Mouse (Mus musculus) kidney, adult 9 months (tissue): ENCODE measurements at regions not wholly inside any gene's neighbourhood (a gene's known extent, or its start where the extent isn't known, plus 50 kb on each side); places are given as distances from the start of the nearest gene placed in this dataset.

Source experiments
- DNase-seq: peaks from one replicate; pipeline ENCODE4 v3.0.0; 2022

DNA sequence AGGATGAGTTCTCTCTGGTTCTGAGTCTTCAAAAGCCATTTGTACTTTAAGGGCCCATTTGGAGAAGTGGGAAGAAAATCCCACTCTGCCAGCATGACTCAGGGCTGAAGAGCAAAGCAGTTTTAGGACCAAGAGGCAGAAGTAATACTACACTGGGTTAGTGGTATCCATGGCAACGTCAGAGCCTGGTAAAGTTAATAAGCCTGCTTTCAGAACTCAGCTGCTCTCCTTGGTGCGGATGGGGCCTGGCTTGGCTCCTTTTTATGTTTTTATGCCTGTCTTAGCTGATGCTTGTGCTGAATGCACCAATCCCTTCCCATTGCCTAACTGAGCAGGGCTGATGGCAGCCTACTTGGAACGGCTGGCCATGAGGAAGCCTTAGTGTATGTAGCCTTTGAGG is 306.7 kb downstream of the Abcc12 start:
- no peak for DNase-seq

DNA sequence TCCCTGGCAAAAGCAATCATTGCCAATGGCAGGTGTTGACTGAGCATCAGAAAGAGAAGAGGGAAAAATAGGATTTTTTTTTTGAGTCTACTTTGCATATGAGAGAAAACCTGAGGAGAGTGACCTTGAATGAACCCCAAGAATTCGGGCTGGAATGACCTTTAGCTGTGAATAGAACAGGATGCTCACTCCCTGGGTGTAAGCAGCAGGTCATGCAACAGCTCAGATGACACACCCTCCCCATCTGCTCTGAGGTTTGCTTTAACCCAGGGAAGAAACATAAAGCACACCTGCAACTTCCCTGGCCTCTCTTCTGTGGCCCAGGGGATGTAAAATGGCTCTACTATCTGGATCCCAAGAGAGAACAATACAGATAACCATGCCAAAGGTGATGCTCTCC is 307.9 kb downstream of the Abcc12 start:
- no peak for DNase-seq

DNA sequence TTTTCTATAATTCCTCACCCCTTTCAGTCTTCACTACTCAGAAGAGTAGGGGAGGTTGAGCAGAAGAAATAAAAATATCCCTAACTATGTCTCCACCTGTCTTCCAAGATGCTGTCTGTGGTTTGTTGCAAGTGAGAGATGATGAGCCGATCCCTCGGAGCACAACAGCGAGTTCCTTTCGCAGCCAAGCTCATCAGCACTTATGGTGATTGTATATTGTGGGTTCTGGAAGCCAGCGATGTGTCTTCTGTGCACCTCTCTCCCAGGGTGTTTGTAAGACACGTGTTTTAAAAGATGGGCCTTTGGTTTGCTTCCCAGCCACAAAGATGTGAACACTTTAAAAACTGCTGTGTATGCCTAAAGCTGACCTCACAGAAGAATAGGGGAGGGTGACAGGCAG is 309.0 kb downstream of the Abcc12 start:
- no peak for DNase-seq

DNA sequence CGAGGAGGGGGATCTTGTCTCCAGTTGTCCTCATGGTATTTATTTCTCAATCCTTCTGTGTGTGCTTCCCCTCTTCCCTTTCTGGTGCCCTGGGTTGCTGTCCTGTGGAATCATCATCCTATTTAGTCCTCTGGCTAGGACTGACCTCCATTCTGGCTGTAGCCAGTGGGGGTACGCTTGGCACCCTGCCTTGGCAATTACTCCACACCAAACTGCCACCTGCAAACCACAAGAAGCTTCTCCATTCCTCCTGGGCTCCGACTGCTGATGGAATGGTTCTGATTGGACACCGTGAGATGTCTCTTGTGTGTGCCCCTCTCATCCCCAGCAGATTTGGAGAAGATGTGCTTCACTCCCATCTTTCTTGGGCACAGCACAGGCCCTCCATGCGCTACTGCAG is 322.5 kb downstream of the Abcc12 start:
- no peak for DNase-seq

DNA sequence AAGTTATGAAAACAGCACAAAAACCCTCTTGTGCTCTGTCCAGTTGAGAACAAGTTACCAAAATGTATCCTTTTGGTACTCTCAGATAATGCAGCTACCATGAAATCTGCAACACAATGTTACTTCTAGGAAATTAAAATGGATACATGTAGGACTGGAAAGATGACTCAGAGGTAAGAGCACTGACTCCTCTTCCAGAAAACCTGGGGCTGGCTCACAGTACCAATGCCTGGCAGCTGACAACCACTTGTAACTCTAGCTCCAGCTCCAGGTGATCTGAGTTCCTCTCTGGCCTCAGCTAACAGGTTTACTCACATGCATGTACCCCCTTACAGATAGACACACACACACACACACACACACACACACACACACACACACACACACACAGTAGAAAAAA is 325.1 kb downstream of the Abcc12 start:
- DNase-seq: no peak

DNA sequence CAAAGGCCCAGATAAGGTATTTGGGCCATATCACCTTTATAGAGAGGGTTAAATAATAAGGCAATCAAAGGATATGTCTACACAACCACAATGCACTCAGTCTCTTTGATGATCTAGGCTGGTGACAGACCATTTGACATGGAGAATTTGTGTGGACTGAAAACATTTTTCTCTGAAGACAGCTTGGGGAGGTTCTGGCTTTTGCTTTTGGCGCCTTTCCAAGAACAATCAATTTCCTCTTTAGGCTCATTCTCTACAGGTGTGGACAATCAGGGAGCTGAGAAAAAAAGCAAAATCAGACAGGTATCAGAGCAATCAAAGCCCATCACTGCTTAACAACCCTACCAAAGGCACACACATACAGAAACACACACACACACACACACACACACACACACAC is 325.8 kb downstream of the Abcc12 start:
- DNase-seq: no peak

DNA sequence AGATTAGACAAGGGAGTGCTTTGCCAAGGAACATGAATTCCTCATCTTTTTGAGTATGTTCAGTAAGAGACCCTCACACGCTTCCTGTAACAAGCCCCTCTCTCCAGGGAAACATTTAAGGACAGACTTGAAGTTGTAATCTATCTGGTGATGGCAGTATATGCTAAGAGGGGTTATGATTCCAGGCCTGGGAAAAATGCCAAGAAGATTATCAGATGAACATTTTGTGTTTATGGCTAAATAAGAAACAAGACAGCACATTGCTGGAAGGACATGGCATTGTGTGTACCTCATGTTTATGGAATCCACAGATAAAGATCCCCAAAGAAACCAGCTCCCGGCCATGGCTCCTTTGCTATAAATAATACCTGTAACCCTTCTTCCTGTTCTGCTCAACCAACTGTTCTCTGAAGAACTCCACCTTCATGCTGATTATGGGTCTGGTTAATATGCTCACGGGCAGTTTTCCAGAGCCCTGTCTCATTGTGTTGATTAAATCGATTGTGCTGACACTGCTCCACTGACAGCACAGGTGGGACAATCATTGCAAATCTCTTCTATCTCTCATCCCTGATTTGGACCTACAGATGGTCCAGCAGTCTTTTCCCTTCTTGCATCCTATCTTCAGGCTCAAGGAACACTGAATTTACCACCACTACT is 327.7 kb downstream of the Abcc12 start:
- DNase-seq: no peak

DNA sequence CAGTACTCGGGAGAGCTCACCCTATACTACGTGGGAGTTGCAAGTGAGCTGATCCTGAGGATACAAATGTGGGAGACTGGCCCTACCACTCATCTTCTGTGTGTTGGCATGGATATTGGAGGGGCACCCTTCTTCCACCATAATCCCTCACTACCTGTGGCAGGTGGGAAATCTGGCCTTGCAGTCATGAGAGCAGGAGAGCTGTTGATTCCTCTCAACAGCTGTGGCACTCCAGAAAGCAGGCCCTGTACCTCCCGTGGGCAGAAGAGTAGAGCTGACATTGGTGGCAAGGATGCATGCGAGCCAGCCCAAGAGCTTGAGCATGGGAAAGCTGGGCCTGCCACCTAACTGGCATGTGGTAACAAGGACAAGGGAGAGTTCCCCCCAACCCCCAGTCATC is 345.8 kb downstream of the Abcc12 start:
- no peak for DNase-seq

DNA sequence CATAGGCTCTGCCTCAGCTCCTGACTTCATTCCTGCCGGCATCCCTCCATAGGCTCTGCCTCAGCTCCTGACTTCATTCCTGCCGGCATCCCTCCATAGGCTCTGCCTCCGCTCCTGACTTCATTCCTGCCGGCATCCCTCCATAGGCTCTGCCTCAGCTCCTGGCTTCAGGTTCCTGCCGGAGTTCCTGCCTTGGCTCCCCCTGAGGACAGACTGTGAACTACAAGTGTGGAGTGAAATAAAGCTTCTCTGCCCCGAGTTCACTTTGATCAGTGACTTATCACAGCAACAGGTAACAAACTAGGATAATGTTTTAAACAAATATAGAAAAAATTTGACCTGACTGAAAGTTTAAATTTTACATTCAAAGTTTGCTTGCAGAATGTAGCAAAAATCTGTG is 348.5 kb downstream of the Abcc12 start:
- DNase-seq: peak; percentile 5

DNA sequence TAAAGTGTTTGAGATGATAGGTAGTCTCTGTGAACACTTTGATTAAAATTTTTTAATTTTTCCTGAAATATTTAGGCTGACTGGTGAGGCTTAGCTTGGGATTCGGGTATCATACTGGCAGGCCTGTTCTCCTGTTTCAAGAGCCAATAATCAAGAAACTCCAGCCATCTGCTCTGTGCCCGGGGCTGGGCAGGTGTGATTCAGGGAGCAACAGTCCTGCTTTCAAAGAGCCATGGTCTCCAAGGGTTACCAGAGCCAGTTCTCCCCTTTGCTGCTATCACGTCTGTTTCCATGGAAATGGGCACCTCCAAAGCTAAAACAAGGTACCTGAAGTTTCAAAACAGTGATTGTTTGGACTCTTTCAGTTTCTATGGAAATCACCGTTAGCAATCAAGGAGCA is 355.6 kb downstream of the Abcc12 start:
- no peak for DNase-seq

DNA sequence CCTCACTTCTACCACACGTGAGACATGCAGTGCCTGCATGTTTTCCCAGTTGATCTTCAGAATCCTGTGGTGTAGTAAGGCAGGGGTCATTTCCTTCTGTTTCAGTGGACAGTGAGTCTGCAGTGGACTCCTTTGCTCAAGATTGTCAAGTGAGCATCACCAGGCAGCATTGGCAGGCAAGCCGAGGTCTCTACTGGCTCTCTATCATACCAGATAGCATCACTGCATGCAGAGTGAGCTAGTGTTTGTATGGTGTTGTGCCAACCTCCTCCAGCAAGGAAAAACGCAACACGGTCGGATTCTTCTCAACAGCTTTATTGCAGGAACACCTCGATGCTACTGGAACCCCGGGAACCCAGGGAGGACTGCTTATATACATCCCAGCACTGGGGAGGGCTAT is 357.8 kb downstream of the Abcc12 start:
- no peak for DNase-seq

DNA sequence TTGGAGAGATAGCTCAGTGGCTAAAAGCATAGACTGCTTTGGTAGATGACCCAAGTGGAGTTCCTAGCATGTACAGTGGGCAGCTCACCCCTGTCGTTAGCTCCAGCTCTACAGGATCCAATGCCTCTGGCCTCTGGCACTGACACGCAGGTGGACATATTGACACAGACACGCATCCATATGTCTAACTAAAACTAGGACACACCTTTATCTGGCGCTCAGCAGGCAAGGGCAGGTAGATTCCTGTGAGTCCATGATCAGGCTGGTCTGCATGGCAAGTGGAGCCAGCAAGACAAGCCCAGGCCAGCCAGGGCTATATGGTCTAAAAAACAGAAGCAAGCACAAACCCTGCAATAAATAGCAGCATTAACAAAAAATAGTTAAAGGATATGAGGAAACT is 358.3 kb downstream of the Abcc12 start:
- DNase-seq: no peak

DNA sequence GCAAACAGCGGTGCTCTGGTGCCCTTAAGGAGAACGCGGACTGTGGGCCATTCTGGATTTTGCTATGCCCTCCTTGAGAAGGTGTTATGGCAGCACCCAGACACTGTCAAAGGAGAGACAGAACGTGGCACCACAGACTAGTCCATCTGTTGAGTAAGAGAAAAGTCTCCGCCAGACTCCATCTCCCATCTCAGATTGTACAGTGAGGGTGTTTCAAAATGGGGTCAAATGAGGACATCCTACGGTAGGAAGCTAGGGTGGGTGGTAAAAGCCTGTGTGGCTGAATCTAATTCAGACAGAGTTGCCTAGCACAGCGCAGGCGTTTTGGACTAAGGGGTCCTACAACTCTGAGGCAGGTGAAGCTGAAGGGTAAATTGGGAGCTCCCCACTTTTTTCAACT is 366.1 kb downstream of the Abcc12 start:
- DNase-seq: no peak

DNA sequence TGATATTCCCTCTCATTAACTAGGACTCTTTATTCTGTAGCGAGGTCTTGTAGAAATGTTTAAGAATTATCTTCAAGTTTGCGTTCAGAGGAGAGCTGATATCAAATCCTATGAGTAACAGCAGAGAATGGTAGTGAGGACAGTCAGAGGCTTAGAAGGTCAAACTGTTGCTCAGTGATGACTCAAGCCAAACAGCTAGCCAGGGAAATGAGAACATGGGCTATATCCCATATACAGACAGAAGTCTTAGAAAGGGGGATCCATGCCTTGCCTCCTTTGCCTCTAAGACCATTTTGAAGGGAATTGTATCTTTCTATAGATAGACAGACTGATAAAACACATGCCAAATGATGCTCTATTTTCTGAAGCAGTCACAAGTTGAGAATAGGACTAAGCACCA is 368.0 kb downstream of the Abcc12 start:
- no peak for DNase-seq

DNA sequence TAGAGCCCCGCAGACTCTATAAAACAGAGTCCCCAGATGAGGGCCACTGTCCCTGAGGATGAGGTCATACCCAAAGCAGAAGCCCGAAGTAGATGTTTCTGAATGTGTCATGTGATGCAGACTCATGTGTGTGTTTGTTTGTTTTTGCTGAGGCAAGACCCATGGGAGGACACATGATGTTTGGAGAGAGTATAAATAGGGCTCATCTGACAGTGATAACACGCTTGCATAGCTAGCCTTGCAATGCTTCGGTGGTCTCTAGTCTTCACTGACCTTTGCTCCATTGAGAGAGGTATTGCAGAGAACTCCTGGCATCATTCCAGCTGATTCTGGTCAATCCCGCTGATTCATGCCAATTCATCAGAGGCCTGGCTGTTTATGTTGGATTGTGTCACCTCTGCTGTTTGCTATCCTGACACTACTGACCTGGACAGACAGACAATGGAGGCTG is 368.1 kb downstream of the Phkb start:
- no peak for DNase-seq

DNA sequence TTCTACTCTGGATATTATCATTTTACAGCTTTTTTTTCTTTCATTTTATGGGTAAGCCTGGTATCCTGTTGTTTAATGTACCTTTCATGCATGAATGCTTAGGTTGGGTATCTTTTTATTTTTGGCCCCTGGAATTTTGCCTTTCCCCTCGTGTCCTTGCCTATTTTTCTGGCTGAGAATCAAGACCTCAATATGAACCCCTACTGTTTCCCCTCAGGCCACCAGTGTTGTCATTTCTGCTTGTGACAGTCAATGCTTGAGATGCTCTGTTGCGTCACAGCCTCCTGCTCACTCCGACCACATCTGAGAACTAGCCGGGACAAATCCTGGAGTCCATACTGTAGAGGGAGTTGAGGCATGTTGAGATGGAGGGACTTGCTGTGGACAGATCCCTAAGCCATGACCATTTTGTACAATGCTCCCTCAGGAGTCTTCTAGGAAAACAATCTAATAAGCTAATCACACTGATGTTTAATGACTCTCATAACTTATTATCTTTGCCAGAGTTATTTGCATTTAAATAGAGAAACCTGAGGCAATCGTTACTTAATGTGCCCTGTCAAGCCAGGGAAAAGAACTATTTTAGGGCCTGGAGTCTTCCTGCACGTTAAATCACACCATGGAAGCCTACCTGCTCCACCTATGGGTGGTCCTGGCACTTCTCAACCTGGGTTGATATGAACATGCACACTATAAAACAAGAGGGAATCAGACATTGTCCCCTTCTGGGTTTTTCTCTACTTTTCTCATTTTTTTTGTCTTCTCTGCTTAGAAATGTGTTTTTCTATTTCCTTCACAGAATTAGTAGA is 363.9 kb downstream of the Phkb start:
- no peak for DNase-seq

DNA sequence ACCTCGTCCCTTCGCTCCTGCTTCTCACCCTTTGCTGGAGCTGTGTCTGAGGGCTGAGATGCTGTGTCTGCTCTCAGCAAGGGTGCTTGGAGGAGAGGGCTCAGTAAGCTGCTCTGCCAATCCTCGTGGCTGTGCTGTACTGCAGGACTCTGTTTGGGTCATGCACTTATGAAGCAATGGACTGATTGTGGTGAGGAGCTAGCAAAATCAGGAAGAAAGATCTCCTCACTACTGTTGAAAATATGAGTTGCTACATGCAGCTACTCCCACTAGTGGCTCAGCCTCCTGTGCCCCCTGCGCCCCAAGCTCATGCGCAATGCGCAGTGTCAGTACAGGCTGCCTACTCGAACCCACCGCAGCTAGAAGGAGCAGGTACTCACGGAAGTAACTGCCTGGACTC is 362.3 kb downstream of the Phkb start:
- DNase-seq: no peak

DNA sequence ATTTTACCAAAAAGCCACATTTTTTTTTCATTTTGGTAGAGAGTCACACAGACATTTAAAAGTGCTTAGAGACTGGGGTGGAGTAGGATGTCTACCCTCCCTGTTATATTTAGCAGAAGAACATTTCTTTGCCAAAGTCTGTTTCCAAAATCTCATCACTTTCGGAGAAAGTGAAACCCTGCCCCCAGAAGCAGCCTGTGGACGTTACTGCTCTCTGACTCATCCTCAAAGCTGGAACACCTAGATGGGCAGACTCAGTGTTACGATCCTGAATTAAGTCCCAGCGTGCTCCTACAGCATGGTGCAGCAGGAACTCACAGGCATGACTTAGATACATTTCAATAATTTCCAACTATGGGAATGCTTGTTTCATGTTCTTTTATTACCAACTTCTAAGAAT is 361.1 kb downstream of the Phkb start:
- DNase-seq: no peak

DNA sequence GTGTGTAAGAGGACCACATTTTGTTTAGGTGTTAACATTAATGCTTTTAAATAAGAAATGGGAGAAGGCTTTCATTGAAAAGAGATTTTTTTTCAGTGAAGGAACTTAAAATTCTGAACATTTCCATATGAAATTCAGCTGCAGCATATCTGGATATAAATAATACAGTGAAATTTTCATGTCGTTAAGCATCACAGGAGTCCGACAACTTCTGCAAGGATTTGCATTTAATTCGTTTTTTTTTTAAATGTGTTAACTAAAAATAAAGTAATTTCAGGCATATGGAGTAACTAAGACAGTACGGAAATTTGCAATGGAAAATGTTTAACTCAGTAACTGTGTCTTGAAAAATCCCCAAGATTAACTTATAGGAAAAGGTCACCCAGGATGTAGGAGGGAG is 351.5 kb downstream of the Phkb start:
- DNase-seq: no peak

DNA sequence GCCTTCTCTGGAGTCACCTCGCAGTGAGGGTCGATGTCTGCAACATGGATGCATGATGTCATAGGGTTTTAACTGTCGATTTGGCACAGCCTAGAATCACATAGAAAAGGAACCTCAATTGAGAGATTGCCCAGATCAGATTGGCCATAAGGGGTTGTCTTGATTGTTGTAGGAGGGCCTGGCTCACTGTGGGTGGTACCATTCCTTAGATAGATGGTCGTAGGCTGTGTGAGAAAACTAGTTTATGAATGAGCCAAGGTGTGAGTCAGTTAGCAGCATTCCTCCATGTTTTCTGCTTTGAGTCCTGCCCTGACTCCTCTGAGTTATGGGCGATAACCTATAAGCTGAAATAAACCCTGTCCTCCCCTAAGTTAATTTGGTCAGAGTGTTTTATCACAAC is 343.9 kb downstream of the Phkb start:
- DNase-seq: no peak

DNA sequence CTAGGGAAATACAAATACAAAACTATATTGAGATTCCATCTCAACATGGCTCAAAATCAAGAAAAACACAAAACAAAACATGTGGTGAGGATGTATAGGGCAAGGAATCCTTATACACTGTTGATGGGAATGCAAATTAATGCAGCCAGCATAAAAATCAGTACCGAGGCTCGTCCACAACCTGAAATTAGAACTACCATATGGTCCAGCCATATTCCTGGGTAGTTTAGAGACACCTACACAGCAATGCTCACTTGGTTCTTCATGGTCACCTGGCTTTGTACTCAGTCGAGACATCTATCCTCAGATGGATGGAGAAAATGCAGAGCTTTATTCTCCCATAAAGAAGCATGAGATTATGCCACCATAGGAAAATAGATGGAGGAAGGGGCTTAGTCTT is 340.0 kb downstream of the Phkb start:
- no peak for DNase-seq

DNA sequence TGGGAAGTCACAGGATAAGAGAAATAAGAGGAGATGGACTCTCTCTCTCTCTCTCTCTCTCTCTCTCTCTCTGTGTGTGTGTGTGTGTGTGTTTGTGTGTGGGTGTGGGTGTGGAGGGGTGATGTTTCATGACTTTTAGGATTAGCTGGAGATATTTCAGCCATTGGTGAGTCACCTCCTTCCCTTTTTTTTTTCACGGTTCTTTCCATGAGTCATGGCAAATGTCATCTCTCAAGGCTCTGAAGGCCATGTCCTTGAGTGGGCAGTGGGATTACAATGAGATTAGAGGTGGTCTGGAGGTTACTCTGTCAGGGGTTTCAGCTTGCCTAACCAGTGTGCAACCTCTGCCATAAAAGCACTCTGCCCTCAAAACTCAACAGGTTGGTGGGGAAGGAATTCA is 329.3 kb downstream of the Phkb start:
- no peak for DNase-seq

DNA sequence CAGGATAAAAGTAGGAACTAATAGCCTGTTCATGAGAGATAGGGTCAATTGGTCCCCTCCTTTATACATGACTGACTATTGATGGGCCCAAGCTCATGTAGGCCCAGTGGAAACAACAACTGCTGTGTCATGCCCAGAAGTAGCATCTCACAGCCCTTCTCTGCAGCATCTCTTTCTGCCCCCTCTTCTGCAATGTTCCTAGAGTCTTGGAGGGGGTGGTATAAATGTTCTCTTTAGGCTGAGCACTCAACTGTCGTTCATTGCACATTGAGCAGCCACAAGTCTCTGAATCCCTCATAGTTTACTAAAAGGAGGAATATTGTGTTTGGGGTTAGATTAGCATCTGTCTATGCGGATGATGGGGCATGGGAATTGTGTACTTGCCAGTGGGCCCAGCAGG is 324.1 kb downstream of the Phkb start:
- no peak for DNase-seq

DNA sequence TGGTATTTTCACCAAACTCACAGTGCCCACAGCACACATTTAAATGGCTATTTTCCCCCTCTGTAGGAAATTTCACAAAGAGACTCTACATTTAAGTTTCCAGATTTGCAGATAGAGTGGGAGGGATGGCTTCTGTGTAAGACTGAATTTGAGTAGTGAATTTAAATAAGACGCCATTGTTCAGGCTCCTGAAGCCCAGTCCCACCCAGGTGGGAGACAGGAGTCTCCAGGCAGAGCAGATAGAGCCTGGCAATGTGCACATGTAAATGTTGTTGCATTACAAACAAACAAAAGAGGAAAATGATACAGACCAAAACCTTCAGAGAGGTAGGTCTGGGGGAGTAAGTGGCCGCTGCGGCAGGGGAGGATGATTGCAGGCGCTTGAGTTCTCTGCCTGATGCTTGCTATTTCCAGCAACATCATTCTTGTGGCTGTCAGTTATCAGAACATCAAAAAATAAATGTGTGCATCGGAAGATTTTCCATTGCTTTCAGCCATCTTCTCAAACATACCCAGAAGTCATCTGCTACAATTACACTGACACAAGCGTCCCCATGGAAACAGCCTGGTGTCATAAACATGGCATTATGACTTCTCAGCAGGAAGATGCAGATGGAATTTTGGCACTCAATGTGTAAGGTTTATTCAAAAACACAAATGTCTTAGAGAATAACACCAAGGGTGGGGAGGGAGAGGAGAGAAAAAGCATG is 318.5 kb downstream of the Phkb start:
- DNase-seq: no peak
